Mouse (Mus musculus): Measurements from ENCODE around the gene Clca3b.
"Not testable (repeated sequence)": the region's sequence is repeated elsewhere in the genome, so short reads cannot be mapped to it uniquely, and the experiment has no call there.

Clca3b gene

GRCm38 (mm10) chr3:144849014-144849556 is at the start of gene Clca3b:
TSS of gene Clca3b (minus strand) at chr3:144849357.
- DNase-seq: not testable (repeated sequence)

GRCm38 (mm10) chr3:144897042-144897678 is 48.0 kb upstream of the Clca3b start:
- no peak for DNase-seq

GRCm38 (mm10) chr3:144890246-144890758 is 41.1 kb upstream of the Clca3b start:
- DNase-seq: no peak

GRCm38 (mm10) chr3:144886957-144887356 is 37.8 kb upstream of the Clca3b start:
- no peak for DNase-seq

GRCm38 (mm10) chr3:144872012-144872411 is 22.9 kb upstream of the Clca3b start:
- DNase-seq: not testable (repeated sequence)

GRCm38 (mm10) chr3:144849584-144849983 is 427 bp upstream of the Clca3b start:
- DNase-seq: no peak

GRCm38 (mm10) chr3:144827257-144827656 is 21.9 kb downstream of the Clca3b start:
- no peak for DNase-seq

GRCm38 (mm10) chr3:144825151-144825550 is 24.0 kb downstream of the Clca3b start:
- peak; percentile 41 to 51 for DNase-seq

GRCm38 (mm10) chr3:144823331-144823730 is 25.8 kb downstream of the Clca3b start:
- DNase-seq: no peak

GRCm38 (mm10) chr3:144820632-144821031 is 28.5 kb downstream of the Clca3b start:
- no peak for DNase-seq

- not testable (repeated sequence) for DNase-seq
These were observed 29.9 kb downstream of the Clca3b start, which contains the start of gene Clca3a2 for GRCm38 (mm10) chr3:144819219-144819618. TSS of gene Clca3a2 (minus strand) at chr3:144819494.

GRCm38 (mm10) chr3:144813336-144813735 is 35.8 kb downstream of the Clca3b start:
- not testable (repeated sequence) for DNase-seq

GRCm38 (mm10) chr3:144811821-144812220 is 37.3 kb downstream of the Clca3b start:
- no peak for DNase-seq

- not testable (repeated sequence) for DNase-seq
These were observed 40.8 kb downstream of the Clca3b start for GRCm38 (mm10) chr3:144808153-144808925.

GRCm38 (mm10) chr3:144806626-144807025 is 42.5 kb downstream of the Clca3b start:
- not testable (repeated sequence) for DNase-seq

GRCm38 (mm10) chr3:144801861-144802260 is 47.3 kb downstream of the Clca3b start:
- no peak for DNase-seq

- DNase-seq: no peak
These were observed 63.7 kb downstream of the Clca3b start for GRCm38 (mm10) chr3:144785181-144786148.
